Mouse (Mus musculus): ENCODE measurements around the gene Gm2012.
"Not testable (repeated sequence)": the region's sequence is repeated elsewhere in the genome, so short reads cannot be mapped to it uniquely, and the experiment has no call there.

Gene Gm2012

GRCm38 (mm10) chrX:26231255-26231654 is at the start of gene Gm2012:
TSS of gene Gm2012 (minus strand) at chrX:26231355.
- DNase-seq (ENCODE audit: low read depth, low spot score), result not testable (repeated sequence)

GRCm38 (mm10) chrX:26159146-26159545 is 72.0 kb downstream of the Gm2012 start:
- peak; percentile 1 for DNase-seq (ENCODE audit: low read depth, low spot score)

Measured in ZHBTc4 (cell line).